Mouse (Mus musculus) forebrain, embryonic 13.5 days (tissue): ENCODE measurements around the gene Plekhg1. TPM values are rescaled to one million over a fixed set of nuclear protein-coding genes. Genes with fewer than 3 reads are reported as not detected.

Experiments used
- ATAC-seq: fragments of 200-750 bp; cut with Nextera tagmentation; 2 replicates; pipeline ENCODE4 v1.8.0; 2017
- H3K27ac ChIP-seq: fragments of 300-500 bp; sonication (generic); 2 replicates; pipeline ENCODE4 v1.5.1; 2015; ENCODE audit warnings: inconsistent platforms, mild to moderate bottlenecking, moderate library complexity
- H3K27me3 ChIP-seq: fragments of 300-500 bp; sonication (generic); 2 replicates; pipeline ENCODE4 v1.6.1; 2015; ENCODE audit warnings: mild to moderate bottlenecking, inconsistent platforms
- H3K36me3 ChIP-seq: fragments of 300-500 bp; sonication (generic); 2 replicates; pipeline ENCODE4 v1.6.1; 2015; ENCODE audit warnings: mild to moderate bottlenecking, inconsistent platforms; ENCODE audit not compliant: poor library complexity, severe bottlenecking
- H3K4me1 ChIP-seq: fragments of 300-500 bp; sonication (generic); 2 replicates; pipeline ENCODE4 v1.6.1; 2015; ENCODE audit warnings: inconsistent platforms
- H3K4me2 ChIP-seq: fragments of 300-500 bp; sonication (generic); 2 replicates; pipeline ENCODE4 v1.6.1; 2015; ENCODE audit warnings: inconsistent platforms, mild to moderate bottlenecking, moderate library complexity
- H3K4me3 ChIP-seq: fragments of 300-500 bp; sonication (generic); 2 replicates; pipeline ENCODE4 v1.5.1; 2015; ENCODE audit warnings: mild to moderate bottlenecking, inconsistent platforms
- H3K9ac ChIP-seq: fragments of 300-500 bp; sonication (generic); 2 replicates; pipeline ENCODE4 v1.6.1; 2015; ENCODE audit warnings: mild to moderate bottlenecking, inconsistent platforms
- H3K9me3 ChIP-seq: fragments of 300-500 bp; sonication (generic); replicated peaks from 2 replicates; pipeline ENCODE4 v1.6.1; 2016; ENCODE audit warnings: inconsistent platforms
- WGBS: fragments of 180-500 bp; shearing (Covaris S2); methylation state at CpG from one replicate; pipeline ENCODE4 v1.1.7; 2015; 5-methylcytosine and 5-hydroxymethylcytosine counted together
- polyA plus RNA-seq: library from polyadenylated mRNA; unstranded; fragments of >200 nt; fragmentation: Nextera tagmentation; extraction: Ambion mirVana; gene quantifications from 2 replicates; pipeline ENCODE4 v1.2.1, GENCODE M21; 2015

Plekhg1 gene
- polyA plus RNA-seq, 1 experiment from 2014 or later: 4.0 TPM

- Histone ChIP-seq H3K36me3 (no peaks in the 10 kb centered on the region), H3K9me3 (no peaks in the 10 kb centered on the region), H3K4me3 (no peak overlapping the region), H3K27me3 (no peaks in the 10 kb centered on the region), H3K9ac (no peak overlapping the region), H3K4me1 (0 out of 2 replicates have a peak, but pooled peaks cover under 1% of the 10 kb centered on the region), H3K27ac (no peak overlapping the region), H3K4me2 (no peak overlapping the region)
- 63% methylated on average over 3 of the region's 3 CpGs for WGBS
- ATAC-seq: no peak
These were observed 6.8 kb downstream of the Plekhg1 start for GRCm38 (mm10) chr10:3746794-3747518.

GRCm38 (mm10) chr10:3749580-3749979 is 9.4 kb downstream of the Plekhg1 start:
- no peak for ATAC-seq
- Histone ChIP-seq H3K27ac (no peak overlapping the region), H3K4me3 (no peak overlapping the region), H3K27me3 (no peaks in the 10 kb centered on the region), H3K9me3 (no peaks in the 10 kb centered on the region), H3K36me3 (no peaks in the 10 kb centered on the region), H3K4me2 (no peak overlapping the region), H3K4me1 (no peaks in the 10 kb centered on the region), H3K9ac (no peak overlapping the region)
- WGBS: 92% methylated on average over 1 of the region's 1 CpGs

GRCm38 (mm10) chr10:3761992-3762391 is 21.8 kb downstream of the Plekhg1 start:
- no peak for ATAC-seq
- no peak overlapping the region for H3K9ac ChIP-seq

GRCm38 (mm10) chr10:3763199-3763598 is 23.0 kb downstream of the Plekhg1 start:
- Histone ChIP-seq H3K4me3 (no peak overlapping the region), H3K4me2 (no peak overlapping the region), H3K9ac (no peak overlapping the region), H3K4me1 (no peaks in the 10 kb centered on the region), H3K27me3 (no peaks in the 10 kb centered on the region), H3K9me3 (no peaks in the 10 kb centered on the region), H3K36me3 (no peaks in the 10 kb centered on the region), H3K27ac (no peak overlapping the region)
- no peak for ATAC-seq
- WGBS: 64% methylated on average over 3 of the region's 3 CpGs

More at GRCm38 (mm10) chr10:3761992-3762391, 21.8 kb downstream of the Plekhg1 start:
- no peak overlapping the region for H3K27ac ChIP-seq
- no peaks in the 10 kb centered on the region for H3K36me3 ChIP-seq
- H3K4me1 ChIP-seq: no peaks in the 10 kb centered on the region
- WGBS: 71% methylated on average over 5 of the region's 5 CpGs
- no peak overlapping the region for H3K4me3 ChIP-seq
- no peak overlapping the region for H3K4me2 ChIP-seq
- H3K27me3 ChIP-seq: no peaks in the 10 kb centered on the region
- H3K9me3 ChIP-seq: no peaks in the 10 kb centered on the region

- no peak overlapping the region for H3K4me2 ChIP-seq
- H3K36me3 ChIP-seq: no peaks in the 10 kb centered on the region
- no peaks in the 10 kb centered on the region for H3K4me1 ChIP-seq
- H3K27me3 ChIP-seq: no peaks in the 10 kb centered on the region
- no peak overlapping the region for H3K27ac ChIP-seq
- WGBS: 84% methylated on average over 5 of the region's 5 CpGs
- H3K4me3 ChIP-seq: no peak overlapping the region
- ATAC-seq: no peak
- 0 out of 2 replicates have a peak, but pooled peaks cover 4% of the 10 kb centered on the region for H3K9me3 ChIP-seq
- no peak overlapping the region for H3K9ac ChIP-seq
These were observed 29.0 kb downstream of the Plekhg1 start for GRCm38 (mm10) chr10:3769131-3769530.

- Histone ChIP-seq H3K9me3 (0 out of 2 replicates have a peak, but pooled peaks cover 4% of the 10 kb centered on the region), H3K36me3 (no peaks in the 10 kb centered on the region), H3K4me2 (no peak overlapping the region), H3K27ac (no peak overlapping the region), H3K27me3 (no peaks in the 10 kb centered on the region), H3K4me1 (no peaks in the 10 kb centered on the region), H3K9ac (no peak overlapping the region), H3K4me3 (no peak overlapping the region)
- no peak for ATAC-seq
- WGBS: 80% methylated on average over 2 of the region's 2 CpGs
These were observed 34.2 kb downstream of the Plekhg1 start for GRCm38 (mm10) chr10:3774330-3774729.

GRCm38 (mm10) chr10:3776761-3777160 is 36.6 kb downstream of the Plekhg1 start:
- WGBS: 84% methylated on average over 2 of the region's 2 CpGs
- Histone ChIP-seq H3K4me1 (no peaks in the 10 kb centered on the region), H3K9ac (no peak overlapping the region), H3K36me3 (no peaks in the 10 kb centered on the region), H3K9me3 (0 out of 2 replicates have a peak, but pooled peaks cover 4% of the 10 kb centered on the region), H3K27me3 (no peaks in the 10 kb centered on the region), H3K27ac (no peak overlapping the region), H3K4me3 (no peak overlapping the region), H3K4me2 (no peak overlapping the region)
- no peak for ATAC-seq

GRCm38 (mm10) chr10:3785362-3785761 is 45.2 kb downstream of the Plekhg1 start:
- Histone ChIP-seq H3K4me2 (no peak overlapping the region), H3K4me1 (no peaks in the 10 kb centered on the region), H3K27me3 (no peaks in the 10 kb centered on the region), H3K4me3 (no peak overlapping the region), H3K27ac (no peak overlapping the region), H3K36me3 (no peaks in the 10 kb centered on the region), H3K9me3 (no peaks in the 10 kb centered on the region), H3K9ac (no peak overlapping the region)
- 88% methylated on average over 4 of the region's 4 CpGs for WGBS
- no peak for ATAC-seq

GRCm38 (mm10) chr10:3786531-3786930 is 46.4 kb downstream of the Plekhg1 start:
- Histone ChIP-seq H3K9ac (no peak overlapping the region), H3K27me3 (no peaks in the 10 kb centered on the region), H3K36me3 (no peaks in the 10 kb centered on the region), H3K9me3 (no peaks in the 10 kb centered on the region), H3K4me2 (no peak overlapping the region), H3K4me3 (no peak overlapping the region), H3K4me1 (no peaks in the 10 kb centered on the region), H3K27ac (no peak overlapping the region)
- WGBS: 92% methylated on average over 4 of the region's 4 CpGs
- no peak for ATAC-seq

GRCm38 (mm10) chr10:3787006-3787405 is 46.8 kb downstream of the Plekhg1 start:
- H3K4me1 ChIP-seq: no peaks in the 10 kb centered on the region
- H3K27ac ChIP-seq: no peak overlapping the region
- no peak overlapping the region for H3K4me3 ChIP-seq
- no peak for ATAC-seq
- no peak overlapping the region for H3K4me2 ChIP-seq
- no peaks in the 10 kb centered on the region for H3K9me3 ChIP-seq
- no peaks in the 10 kb centered on the region for H3K36me3 ChIP-seq
- H3K27me3 ChIP-seq: no peaks in the 10 kb centered on the region
- 92% methylated on average over 5 of the region's 5 CpGs for WGBS
- no peak overlapping the region for H3K9ac ChIP-seq

- Histone ChIP-seq H3K27ac (no peak overlapping the region), H3K9me3 (no peaks in the 10 kb centered on the region), H3K9ac (no peak overlapping the region), H3K36me3 (no peaks in the 10 kb centered on the region), H3K4me1 (no peaks in the 10 kb centered on the region), H3K4me2 (no peak overlapping the region), H3K27me3 (no peaks in the 10 kb centered on the region), H3K4me3 (no peak overlapping the region)
- no peak for ATAC-seq
- 82% methylated on average over 3 of the region's 3 CpGs for WGBS
These were observed 53.7 kb downstream of the Plekhg1 start for GRCm38 (mm10) chr10:3793825-3794224.

- ATAC-seq: no peak
- H3K9me3 ChIP-seq: no peaks in the 10 kb centered on the region
- H3K4me3 ChIP-seq: no peak overlapping the region
- H3K9ac ChIP-seq: no peak overlapping the region
- H3K36me3 ChIP-seq: no peaks in the 10 kb centered on the region
- H3K4me1 ChIP-seq: no peaks in the 10 kb centered on the region
- H3K27ac ChIP-seq: no peak overlapping the region
- H3K27me3 ChIP-seq: no peaks in the 10 kb centered on the region
- H3K4me2 ChIP-seq: no peak overlapping the region
These were observed 59.3 kb downstream of the Plekhg1 start for GRCm38 (mm10) chr10:3799455-3799854.

GRCm38 (mm10) chr10:3801254-3801653 is 61.1 kb downstream of the Plekhg1 start:
- H3K4me1 ChIP-seq: no peaks in the 10 kb centered on the region
- no peaks in the 10 kb centered on the region for H3K36me3 ChIP-seq
- H3K27ac ChIP-seq: no peak overlapping the region
- 84% methylated on average over 6 of the region's 6 CpGs for WGBS
- H3K4me2 ChIP-seq: no peak overlapping the region
- no peaks in the 10 kb centered on the region for H3K27me3 ChIP-seq
- no peak overlapping the region for H3K4me3 ChIP-seq
- no peaks in the 10 kb centered on the region for H3K9me3 ChIP-seq
- no peak overlapping the region for H3K9ac ChIP-seq
- no peak for ATAC-seq
